Comparison of ENCODE assay signal across 14 mouse cellular contexts in the genomic region with DNA sequence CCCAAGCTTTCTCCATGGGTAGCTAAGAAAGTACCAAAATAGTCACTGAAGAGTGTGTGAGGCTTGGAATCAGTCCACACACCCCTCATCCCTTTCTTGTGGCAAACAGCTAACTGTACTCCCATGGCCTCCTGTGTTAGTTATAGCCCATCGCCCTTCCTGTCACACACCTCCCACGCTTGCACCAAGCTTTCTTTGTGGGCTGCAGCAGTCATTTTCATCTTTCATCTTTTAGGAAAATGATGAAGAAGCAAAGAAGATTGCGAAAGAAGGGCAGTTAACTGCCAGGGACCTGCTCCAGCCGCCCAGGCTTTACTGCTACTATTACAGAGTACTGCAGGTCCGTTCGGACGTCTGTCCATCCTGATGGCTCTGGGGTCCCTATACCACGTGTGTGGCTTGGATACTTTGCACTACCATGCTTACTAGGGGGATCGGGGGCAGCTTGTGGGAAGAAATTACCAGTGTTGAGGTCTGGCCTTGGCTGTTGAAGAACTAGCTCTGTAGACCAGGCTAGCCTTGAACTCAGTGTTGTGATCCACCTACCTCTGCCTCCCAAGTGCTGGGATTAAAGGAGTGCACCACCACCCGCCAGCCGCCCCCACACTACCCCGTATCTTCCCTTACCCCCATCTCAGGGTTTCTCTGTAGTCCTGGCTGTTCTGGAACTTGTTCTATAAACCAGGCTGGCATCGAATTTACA. TPM values are rescaled to one million over a fixed set of nuclear protein-coding genes. Genes with fewer than 3 reads are reported as not detected.
A peak's percentile ranks its signal among the peaks of the same experiment; 100 is the strongest.
DNase-seq lines count a peak whose midpoint lies in the region; ATAC-seq lines count a peak whose summit lies in the region.
"Had no signal": no experiment of that assay in that cellular context is flagged by ENCODE, and none has a peak within 500 bp of the region (broad histone marks: within the 10 kb centered on the region; RNA-seq: fewer than 3 reads in every experiment).

No protein-coding gene starts in this region.

- no peak overlapping the region for H3K9ac ChIP-seq in hindbrain, embryonic 13.5 days
- H3K9ac ChIP-seq: forebrain, embryonic 13.5 days; neural tube, embryonic 15.5 days had no signal

- no peak for ATAC-seq in hindbrain, embryonic 13.5 days (ENCODE audit: low FRiP score)
- ATAC-seq in inflammation-experienced regulatory T-cells, adult 6 months = peak; percentile 47
- ATAC-seq: forebrain, embryonic 13.5 days; hindbrain, embryonic 16.5 days had no signal

- 0 out of 2 replicates have a peak overlapping the region, but pooled peaks have one; percentile 23 for H3K27ac ChIP-seq in hindbrain, embryonic 10.5 days
- no peak overlapping the region for H3K27ac ChIP-seq in hindbrain, embryonic 13.5 days
- H3K27ac ChIP-seq: embryonic facial prominence, embryonic 10.5 days; forebrain, embryonic 13.5 days; midbrain, embryonic 10.5 days; neural tube, embryonic 15.5 days had no signal

- H3K27me3 ChIP-seq in hindbrain, embryonic 10.5 days (ENCODE audit: insufficient read depth, poor library complexity, severe bottlenecking) = no peaks in the 10 kb centered on the region
- no peaks in the 10 kb centered on the region for H3K27me3 ChIP-seq in hindbrain, embryonic 13.5 days
- H3K27me3 ChIP-seq: forebrain, embryonic 13.5 days; neural tube, embryonic 15.5 days had no signal

- no peak overlapping the region for H3K4me2 ChIP-seq in hindbrain, embryonic 13.5 days
- H3K4me2 ChIP-seq: forebrain, embryonic 13.5 days; neural tube, embryonic 15.5 days had no signal

- 82% methylated on average over 13 of the region's 13 CpGs for WGBS in hindbrain, embryonic 10.5 days
- 81% methylated on average over 13 of the region's 13 CpGs for WGBS in hindbrain, embryonic 13.5 days

- H3K4me1 ChIP-seq in hindbrain, embryonic 10.5 days (replicated peaks) = peaks cover 7% of the 10 kb centered on the region; the same call in 1 of the 2 replicates
- peaks cover 11% of the 10 kb centered on the region for H3K4me1 ChIP-seq in hindbrain, embryonic 13.5 days (replicated peaks)

- no peaks in the 10 kb centered on the region for H3K9me3 ChIP-seq in hindbrain, embryonic 10.5 days
- H3K9me3 ChIP-seq in hindbrain, embryonic 13.5 days = no peaks in the 10 kb centered on the region
- H3K9me3 ChIP-seq: embryonic facial prominence, embryonic 10.5 days; forebrain, embryonic 13.5 days; midbrain, embryonic 10.5 days; neural tube, embryonic 15.5 days had no signal

- no peak for DNase-seq in hindbrain, embryonic 10.5 days (ENCODE audit: low spot score)
- peak; percentile 44 for DNase-seq in right cerebral cortex, adult 18-20 months
- DNase-seq in right cerebral cortex, postnatal 25 days = no peak
- DNase-seq in c-Kit-positive CD71-positive TER-119-positive erythroid progenitor cells, embryonic 14.5 days (ENCODE audit: low spot score) = no peak
- DNase-seq in gastrocnemius, postnatal 4 days (ENCODE audit: low spot score in 2 of 2) = no peak
- DNase-seq: layer of hippocampus, adult 9-11 months had no signal

- no peak overlapping the region for H3K4me3 ChIP-seq in hindbrain, embryonic 10.5 days
- no peak overlapping the region for H3K4me3 ChIP-seq in hindbrain, embryonic 13.5 days
- H3K4me3 ChIP-seq: embryonic facial prominence, embryonic 10.5 days; forebrain, embryonic 13.5 days; midbrain, embryonic 10.5 days; neural tube, embryonic 15.5 days had no signal

- H3K36me3 ChIP-seq in hindbrain, embryonic 10.5 days = no peaks in the 10 kb centered on the region
- H3K36me3 ChIP-seq in hindbrain, embryonic 13.5 days = no peaks in the 10 kb centered on the region
- H3K36me3 ChIP-seq: embryonic facial prominence, embryonic 10.5 days; midbrain, embryonic 10.5 days; neural tube, embryonic 15.5 days had no signal

RNA-seq across cellular contexts. Expression of a gene that starts 4.3 kb away (rescaled TPM):
- polyA plus RNA-seq in hindbrain, embryonic 10.5 days (2016; fragmentation: Nextera tagmentation; extraction: Ambion mirVana) = 0.25 and 0.27 TPM in 2 replicates
- polyA plus RNA-seq in hindbrain, embryonic 13.5 days (2015; fragmentation: Nextera tagmentation; extraction: Ambion mirVana) = 0.43 and 0.45 TPM in 2 replicates
- polyA plus RNA-seq in inflammation-experienced regulatory T-cells, adult 6 months (2017; shearing (Covaris generic)) = under 1 TPM; 0.78 to 0.95 (median 0.81) TPM
- total RNA-seq in gastrocnemius, postnatal 4 days (2021) = under 1 TPM; 0.10 to 0.44 TPM
- total RNA-seq: gastrocnemius, adult 18-20 months had no signal

RNA-seq across cellular contexts. Expression of a gene that starts 14.0 kb away (rescaled TPM):
- 8.6 and 10.9 TPM in 2 replicates for polyA plus RNA-seq in hindbrain, embryonic 10.5 days (2016; fragmentation: Nextera tagmentation; extraction: Ambion mirVana)
- polyA plus RNA-seq in hindbrain, embryonic 13.5 days (2015; fragmentation: Nextera tagmentation; extraction: Ambion mirVana) = 6.6 and 7.8 TPM in 2 replicates
- 1 to 10 TPM; 1.6 to 2.2 (median 2.1) TPM for polyA plus RNA-seq in inflammation-experienced regulatory T-cells, adult 6 months (2017; shearing (Covaris generic))
- 10 to 100 TPM; 25.3 to 25.5 TPM for total RNA-seq in gastrocnemius, postnatal 4 days (2021)
